Mouse (Mus musculus): ENCODE measurements around the gene Slc5a3.

DNA sequence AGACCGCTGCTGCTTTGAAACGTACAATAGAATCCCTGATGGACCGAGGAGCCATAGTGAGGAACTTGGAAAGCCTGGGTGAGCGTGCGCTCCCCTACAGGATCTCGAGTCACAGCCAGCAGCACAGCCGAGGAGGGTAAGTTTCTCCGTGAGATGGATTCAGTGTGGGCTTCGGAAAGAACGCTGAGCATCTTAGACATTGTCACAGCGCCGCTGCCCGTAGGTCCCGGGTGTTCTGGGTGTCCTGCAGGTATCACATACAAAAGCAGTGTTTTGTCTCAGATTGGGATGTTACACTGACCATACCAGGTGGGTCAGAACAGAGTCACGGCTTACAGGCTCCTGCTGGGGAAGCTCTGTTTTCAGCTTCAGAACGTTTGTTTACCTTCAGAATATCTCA is 41.5 kb downstream of the Slc5a3 start:
- TF ChIP-seq POLR2A (IDR thresholded peaks at IDR 0.05; ENCODE audit: low read depth, low read length) (no peak), CTCF (IDR thresholded peaks at IDR 0.05; ENCODE audit: borderline replicate concordance, insufficient read depth, low read length) (no peak)
